Mouse (Mus musculus): ENCODE results near the gene Npr2.
A peak's percentile ranks its signal among the peaks of the same experiment; 100 is the strongest.

GRCm38 (mm10) chr4:43649783-43650182 lies 18.0 kb downstream of the Npr2 start:
- TF ChIP-seq CTCF (conservative IDR thresholded peaks at IDR 0.05; ENCODE audit: insufficient read depth, insufficient read length, low read depth, low read length) (peak; percentile 37), POLR2A (IDR thresholded peaks at IDR 0.05; ENCODE audit: low read depth, low read length) (no peak)
